Comparison of ENCODE assay signal across 8 mouse cellular contexts in genomic region chr5:30343107-30343506, GRCm38 (mm10).
DNase-seq lines count a peak whose midpoint lies in the region; ATAC-seq and TF ChIP-seq lines count a peak whose summit lies in the region.

No protein-coding gene starts in this region.

- no peak for ATAC-seq in heart, embryonic 14.5 days (ENCODE audit: insufficient number of reproducible peaks, insufficient read depth, low FRiP score, low read depth)

- peak; percentile 98 for TF ChIP-seq CTCF in liver, adult 2 months (IDR thresholded peaks at IDR 0.05; ENCODE audit: low read depth, low read length)

- no peak for TF ChIP-seq POLR2A in liver, adult 2 months (IDR thresholded peaks at IDR 0.05; ENCODE audit: extremely low read depth, insufficient read depth, low read length)

- peak overlapping the region; percentile 67 for H3K4me2 ChIP-seq in heart, embryonic 14.5 days (ENCODE audit: low read length)

- DNase-seq in 416B (ENCODE audit: low read depth) (peak; percentile 70), adipocyte (ENCODE audit: low spot score) (peak; percentile 77)
- DNase-seq in embryo, embryonic 11.5 days (ENCODE audit: low read depth, low spot score) = peak; percentile 53
- DNase-seq in kidney, postnatal 10 days = peak; percentile 81
- peak; percentile 47 for DNase-seq in liver, adult 2 months (ENCODE audit: extremely low read depth, low read depth, low spot score)
- DNase-seq in natural killer cell, adult 2 months (ENCODE audit: low spot score in 2 of 2) = peak; percentile 12 to 34
- DNase-seq in telencephalon, adult 2 months (ENCODE audit: low read depth, low spot score) = peak; percentile 73

- H3K4me1 ChIP-seq in heart, embryonic 14.5 days (ENCODE audit: control insufficient read depth in 2 of 2, insufficient read depth in 2 of 2, low read length in 2 of 2) = peaks cover 4 to 6% of the 10 kb centered on the region in 2 experiments; a peak in 3 of 4 replicates
- no peaks in the 10 kb centered on the region for H3K4me1 ChIP-seq in liver, adult 2 months (ENCODE audit: control insufficient read depth, insufficient read depth, low read length)

- H3K36me3 ChIP-seq in heart, embryonic 14.5 days (ENCODE audit: control insufficient read depth, insufficient read depth, low read length) = no peaks in the 10 kb centered on the region
- no peaks in the 10 kb centered on the region for H3K36me3 ChIP-seq in liver, adult 2 months (ENCODE audit: control insufficient read depth, insufficient read depth, low read length)

- no peak overlapping the region for H3K27ac ChIP-seq in heart, embryonic 14.5 days (replicated peaks in 1 of 2; ENCODE audit: control insufficient read depth in 1 of 2, insufficient read depth in 1 of 2, low read depth in 2 of 2, low read length in 2 of 2)
- H3K27ac ChIP-seq in liver, adult 2 months (replicated peaks; ENCODE audit: insufficient read depth, low read depth, low read length) = no peak overlapping the region

- WGBS in heart, embryonic 14.5 days = under 1% methylated on average over 9 of the region's 9 CpGs
- WGBS in liver, adult 2 months = 14% methylated on average over 9 of the region's 9 CpGs

- H3K9ac ChIP-seq in heart, embryonic 14.5 days (ENCODE audit: low read length) = peak overlapping the region; percentile 34; the same call in 1 of the 2 replicates
- no peak overlapping the region for H3K9ac ChIP-seq in liver, adult 2 months (ENCODE audit: low read depth, low read length)

- H3K4me3 ChIP-seq in heart, embryonic 14.5 days (ENCODE audit: control insufficient read depth in 1 of 2, insufficient read depth in 1 of 2, low read depth in 1 of 2, low read length in 2 of 2) = peak overlapping the region; percentile 19 to 24
- H3K4me3 ChIP-seq in liver, adult 2 months (ENCODE audit: insufficient read depth, low read depth, low read length) = no peak overlapping the region

- peaks cover 10% of the 10 kb centered on the region; the same call in 1 of the 2 replicates for H3K27me3 ChIP-seq in heart, embryonic 14.5 days (ENCODE audit: control insufficient read depth, insufficient read depth, low read length)
- no peaks in the 10 kb centered on the region for H3K27me3 ChIP-seq in liver, adult 2 months (ENCODE audit: control insufficient read depth, insufficient read depth, low read length)

- no peaks in the 10 kb centered on the region for H3K79me2 ChIP-seq in liver, adult 2 months (ENCODE audit: control insufficient read depth, insufficient read depth, low read length)

- H3K9me3 ChIP-seq in heart, embryonic 14.5 days (ENCODE audit: control insufficient read depth, low read length) = no peaks in the 10 kb centered on the region

Comparison
In these comparisons a context has a peak if more than half of its experiments do, and no peak if none do; other contexts are left out.
1. DNase-seq: peak in every context shown above with its lines; median percentile 81 in kidney, postnatal 10 days; 77 in adipocyte; 73 in telencephalon, adult 2 months; 70 in 416B; 53 in embryo, embryonic 11.5 days; 47 in liver, adult 2 months; 23 in natural killer cell, adult 2 months.